Mouse (Mus musculus) fat pad, adult 2 months (tissue): ENCODE measurements around the gene Lemd1.

ENCODE experiments used
- DNase-seq: peaks from one replicate; pipeline ENCODE4 v3.0.0-alpha.2; 2011; ENCODE audit warnings: low read depth, low spot score; ENCODE audit errors: extremely low read depth

Lemd1 gene

DNA sequence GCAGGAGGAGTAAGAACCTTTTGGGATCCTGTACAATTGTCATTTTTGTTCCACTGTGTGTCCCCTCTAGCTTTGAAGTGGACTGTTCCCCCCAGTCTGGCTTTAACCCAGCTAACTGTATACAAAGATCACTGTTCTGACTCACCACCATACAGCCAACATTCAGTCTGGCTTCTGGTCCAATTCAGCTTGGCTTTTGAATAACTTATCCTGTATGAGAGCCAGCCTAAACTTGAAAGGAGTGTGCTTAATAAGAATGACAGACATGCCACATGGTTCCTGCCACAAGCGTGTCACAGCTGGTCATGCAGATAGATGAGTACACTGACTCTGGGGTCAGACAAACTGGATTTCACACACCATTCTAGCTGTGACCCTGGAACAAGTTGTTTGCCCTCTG, 95.5 kb downstream of the Lemd1 start:
- no peak for DNase-seq

DNA sequence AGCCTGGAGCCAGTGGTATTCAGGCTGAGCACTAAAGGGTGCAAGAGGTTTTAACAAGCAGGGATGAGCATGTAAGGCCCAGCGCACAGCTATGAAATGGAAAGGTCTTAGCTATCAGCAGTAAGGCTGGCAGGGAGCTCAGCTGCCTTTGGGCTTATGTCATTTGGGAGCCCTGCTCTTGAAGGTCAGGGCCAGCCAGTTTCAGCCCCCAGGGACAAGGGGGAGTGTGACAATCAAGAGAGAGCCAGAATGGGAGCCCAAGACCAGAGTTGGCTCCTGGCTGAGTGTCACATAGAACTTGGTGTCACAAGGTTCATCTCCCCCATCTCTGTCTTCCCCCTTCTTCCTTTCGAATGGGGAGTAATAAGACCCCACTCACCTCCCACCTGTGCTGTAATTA, 96.2 kb downstream of the Lemd1 start:
- DNase-seq: no peak

DNA sequence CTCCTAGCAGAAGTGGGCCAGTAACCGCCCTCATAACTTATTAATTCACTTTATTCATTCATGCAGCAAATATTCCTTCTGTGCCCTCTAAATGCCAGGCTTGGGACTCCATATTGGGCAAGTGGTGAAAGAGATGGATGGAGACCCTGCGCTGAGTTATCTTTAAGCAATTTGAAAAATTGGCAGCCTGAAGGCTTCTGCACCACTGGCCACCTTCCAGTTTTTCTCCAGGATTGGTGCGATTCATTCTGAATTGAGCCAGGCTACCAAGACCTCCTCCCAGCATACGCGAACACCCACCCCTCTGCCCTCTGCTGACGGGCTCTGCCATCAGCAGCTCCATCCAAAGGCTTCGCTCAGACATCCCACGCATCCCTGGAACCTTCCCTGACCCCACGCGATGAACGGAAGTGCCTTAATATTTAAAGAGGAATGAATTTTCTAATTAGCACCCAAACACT, 96.8 kb downstream of the Lemd1 start:
- no peak for DNase-seq

DNA sequence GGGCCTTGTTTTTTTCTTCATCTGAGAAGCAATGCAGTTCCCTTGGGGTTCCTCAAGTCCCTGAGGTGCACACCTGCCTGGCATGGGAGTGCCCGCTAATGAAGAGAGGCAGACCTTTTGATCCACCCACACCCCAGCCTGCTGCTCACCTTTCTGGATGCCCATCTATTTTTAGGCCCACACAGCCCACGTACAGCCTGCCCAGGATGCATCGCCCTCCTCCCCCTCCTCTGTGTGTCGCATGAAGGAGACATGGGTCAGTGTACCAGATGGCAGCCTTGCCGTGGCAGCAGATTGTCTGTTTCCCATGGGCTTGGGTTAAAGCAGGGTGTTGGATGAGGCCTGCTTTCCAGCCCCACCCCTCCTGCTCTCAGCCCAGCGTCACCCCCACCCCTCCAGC, 98.7 kb downstream of the Lemd1 start:
- no peak for DNase-seq

DNA sequence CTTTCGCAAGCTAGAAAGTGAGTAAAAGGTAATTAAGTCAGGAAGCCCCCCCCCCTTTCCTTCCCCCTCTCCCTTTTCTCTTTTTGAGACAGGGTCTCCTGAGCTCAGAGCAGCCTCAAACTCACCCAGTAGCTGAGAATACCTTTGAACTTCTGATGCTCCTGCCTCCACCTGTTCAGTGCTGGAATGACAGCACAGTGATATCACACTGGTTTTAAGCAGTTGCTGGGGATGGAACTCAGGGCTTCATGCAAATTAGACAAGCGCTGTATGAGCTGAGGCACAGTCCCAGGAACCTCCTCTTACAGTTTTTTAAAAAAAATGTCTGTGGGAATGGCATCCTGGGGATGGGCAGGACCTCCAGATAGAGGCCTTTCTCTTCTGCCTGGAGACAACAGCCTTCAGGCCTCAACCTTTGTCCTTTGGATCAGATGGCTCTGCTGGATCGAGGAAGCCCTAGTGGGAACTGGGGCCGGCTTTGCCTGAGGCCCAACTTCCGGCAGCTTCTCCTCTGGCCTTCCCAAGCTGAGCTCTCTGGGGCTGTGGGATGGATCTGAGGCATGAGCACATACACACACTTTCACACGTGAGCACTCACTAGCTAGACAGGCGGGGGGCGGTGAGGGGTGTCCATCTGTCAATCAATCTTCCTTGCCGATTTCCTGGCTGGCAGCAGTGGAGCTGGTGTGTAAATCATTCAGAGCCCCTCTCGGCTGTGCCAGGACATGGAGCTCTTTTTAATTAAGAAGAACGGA, 99.9 kb downstream of the Lemd1 start:
- no peak for DNase-seq

DNA sequence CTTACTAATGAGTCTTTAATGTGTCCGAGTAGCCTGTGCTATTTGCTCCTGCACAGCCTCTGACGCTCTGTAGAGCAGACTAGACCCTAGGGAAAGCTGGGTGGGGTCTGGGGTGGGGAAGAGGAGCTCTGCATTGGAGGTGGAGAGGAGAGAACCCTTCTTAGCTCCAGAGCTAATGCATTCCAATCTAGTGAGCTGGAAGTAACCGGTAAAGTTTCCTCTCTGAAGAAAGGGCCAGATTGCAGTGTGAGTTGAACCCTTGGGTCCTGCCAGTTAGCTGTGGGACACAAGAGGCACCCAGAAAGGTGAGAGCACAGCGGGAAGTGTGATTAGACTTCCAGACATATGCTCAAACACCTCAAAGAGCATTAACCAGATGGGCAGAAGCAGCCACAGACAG, 100.5 kb downstream of the Lemd1 start:
- no peak for DNase-seq

DNA sequence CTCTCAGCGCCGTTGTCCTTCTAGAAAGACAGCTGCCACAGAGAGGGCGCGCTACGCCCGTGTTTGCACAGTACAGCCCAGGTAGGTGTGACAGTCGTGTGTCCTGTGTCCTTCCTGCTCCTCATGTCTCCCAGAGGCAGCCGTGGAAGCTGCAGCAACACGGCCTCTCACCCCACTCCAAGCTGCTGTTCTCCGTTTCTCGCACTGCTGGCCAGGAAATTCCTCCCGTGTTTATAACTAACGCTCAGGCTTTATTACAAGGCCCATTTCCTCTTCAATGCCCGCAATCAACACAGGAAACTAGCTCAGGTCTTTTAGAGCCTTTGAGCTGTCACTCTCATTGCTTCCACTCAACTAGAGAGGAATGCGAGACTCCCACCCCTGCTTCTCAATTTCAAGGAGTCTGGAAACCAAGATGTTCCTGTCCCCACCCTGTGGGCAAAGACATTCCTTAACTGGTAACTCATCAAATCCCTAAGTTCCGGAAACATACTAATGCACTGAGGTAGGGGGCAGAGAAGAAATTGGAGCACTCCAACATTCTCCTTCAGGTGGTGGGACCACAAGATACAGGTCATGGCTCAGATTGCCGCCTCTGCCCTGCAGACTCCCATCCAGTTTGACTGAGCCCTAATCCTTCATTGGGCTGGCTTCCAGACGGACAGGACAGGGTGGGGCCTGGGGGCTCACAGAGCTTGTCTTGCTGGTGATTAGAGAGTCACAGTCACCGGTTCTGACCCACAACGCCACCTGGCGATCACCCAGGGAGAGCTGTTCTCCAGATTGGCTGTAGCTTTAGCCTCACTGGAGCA, 101.3 kb downstream of the Lemd1 start:
- no peak for DNase-seq

DNA sequence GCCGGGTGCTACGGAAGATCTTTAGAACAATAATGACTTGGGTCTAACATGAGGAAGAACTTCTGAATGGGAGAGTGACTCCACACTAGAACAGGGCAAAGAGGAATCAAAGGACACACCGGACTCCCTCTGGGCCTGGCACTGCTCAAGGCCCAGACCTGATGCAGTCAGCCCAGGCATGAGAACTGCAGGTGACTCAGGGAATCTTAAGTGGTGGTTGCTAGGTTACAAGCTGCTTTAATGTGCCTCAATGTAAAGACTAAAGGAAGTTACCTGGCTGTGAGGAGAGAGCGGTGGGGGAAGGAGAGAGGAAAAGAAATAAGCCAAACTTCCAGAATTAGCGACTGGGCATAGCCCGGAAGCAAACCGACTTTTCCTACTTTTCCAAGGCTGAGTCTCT, 104.3 kb downstream of the Lemd1 start:
- DNase-seq: no peak

DNA sequence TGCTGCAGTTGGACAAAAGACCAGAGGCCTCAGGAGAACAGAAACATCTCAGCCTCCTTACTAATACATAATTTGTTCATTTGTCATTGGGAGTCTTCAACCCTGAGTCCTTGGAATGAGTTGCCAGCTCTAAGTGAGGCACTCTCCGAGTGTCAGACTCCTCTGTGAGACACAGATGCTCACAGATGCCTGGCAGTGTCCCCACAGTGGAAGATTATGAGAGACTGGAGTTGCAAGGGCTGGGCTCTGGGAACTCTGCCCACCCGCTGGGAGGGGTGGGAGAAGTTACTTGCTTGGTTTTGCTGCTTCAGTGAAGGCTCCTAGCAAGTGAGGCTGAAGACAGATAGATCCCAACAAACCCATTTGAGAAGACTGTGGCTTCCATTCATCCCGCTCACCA, 104.8 kb downstream of the Lemd1 start:
- no peak for DNase-seq

DNA sequence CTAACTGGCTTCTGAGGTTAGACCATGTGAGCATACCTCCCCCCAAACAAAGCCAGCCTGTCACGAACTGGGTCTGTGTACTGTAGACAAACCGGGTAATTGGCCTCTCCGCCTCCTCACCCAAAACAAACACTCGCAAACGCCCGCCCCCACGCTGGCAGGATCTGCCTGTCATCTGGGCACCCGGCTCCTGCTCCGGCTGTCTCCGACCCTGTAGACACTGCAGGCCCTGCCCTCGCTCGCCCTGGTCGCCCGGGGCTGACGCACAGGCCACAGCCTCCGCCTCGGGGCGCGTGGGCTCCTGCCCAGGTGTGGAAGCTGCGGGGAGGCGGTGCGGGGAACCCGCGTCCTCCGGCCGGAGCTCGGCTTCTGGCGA, 107.2 kb downstream of the Lemd1 start, which contains the start of gene Klhdc8a:
Klhdc8a (plus strand) TSS at position 202 of the 376 bp plus-strand sequence.
- no peak for DNase-seq

DNA sequence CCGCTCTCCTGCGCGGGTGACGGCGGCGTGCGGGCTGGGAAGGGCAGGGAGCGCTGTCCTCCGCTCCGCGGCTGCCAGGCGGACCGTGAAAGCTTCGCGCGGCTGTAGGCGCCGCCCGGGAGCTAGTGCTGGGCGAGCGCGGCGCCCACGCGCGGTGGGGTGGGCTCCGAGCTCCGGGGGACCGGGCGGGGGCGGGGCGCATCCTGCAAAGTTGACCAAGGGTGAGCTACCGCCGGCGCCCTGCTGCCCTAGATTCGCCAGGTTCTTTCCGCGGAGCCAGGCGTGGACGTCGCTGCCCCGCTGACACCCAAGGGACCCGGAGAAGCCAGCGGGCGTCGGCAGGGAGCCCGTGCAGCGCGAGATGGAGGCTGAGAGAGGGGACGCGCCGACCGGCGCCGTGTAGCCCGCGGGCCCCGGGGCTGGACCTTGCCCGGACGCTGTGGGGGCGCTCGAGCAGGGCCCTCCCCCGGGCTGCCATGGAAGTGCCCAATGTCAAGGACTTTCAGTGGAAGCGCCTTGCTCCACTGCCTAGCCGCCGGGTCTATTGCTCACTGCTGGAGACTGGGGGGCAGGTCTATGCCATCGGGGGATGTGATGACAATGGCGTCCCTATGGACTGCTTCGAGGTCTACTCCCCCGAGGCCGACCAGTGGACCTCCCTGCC, 107.7 kb downstream of the Lemd1 start:
- no peak for DNase-seq

DNA sequence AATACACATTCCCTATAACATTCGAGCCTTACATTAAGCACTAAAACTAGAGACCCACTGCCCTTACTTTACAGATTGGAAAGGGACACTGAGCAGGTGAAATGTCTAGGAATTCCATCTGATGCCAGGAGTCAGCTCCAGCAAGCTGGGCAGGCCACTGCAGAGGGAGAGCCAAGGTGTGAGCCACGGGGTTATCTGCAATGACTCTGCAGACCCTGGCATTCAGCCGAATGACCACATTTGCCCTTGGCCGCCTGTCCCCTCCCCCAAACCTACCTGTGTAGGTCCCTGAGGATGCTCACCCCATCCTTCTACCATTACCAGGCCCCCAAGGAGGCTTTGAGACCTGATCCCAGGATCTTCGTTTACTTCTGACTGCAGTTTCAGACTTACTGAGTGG, 108.5 kb downstream of the Lemd1 start:
- no peak for DNase-seq

DNA sequence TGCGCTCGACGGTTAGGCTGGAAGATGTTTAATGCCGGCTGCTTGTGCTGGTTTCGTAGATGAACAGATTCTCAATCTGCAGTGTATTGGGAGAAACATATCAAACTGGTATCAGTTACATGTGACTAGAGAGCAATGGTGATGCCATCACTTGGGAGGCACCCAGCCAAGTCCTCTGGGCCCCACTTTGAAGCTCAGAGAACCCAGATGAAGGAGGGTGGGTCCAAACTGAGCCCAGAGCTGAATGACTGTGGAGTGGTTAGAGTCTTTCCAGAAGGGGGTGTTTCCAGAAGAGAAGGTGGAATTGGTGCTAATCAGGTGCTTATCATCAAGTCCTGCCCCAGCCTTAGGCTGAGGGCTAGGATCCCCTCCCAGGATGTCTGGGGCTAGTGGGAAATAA, 110.0 kb downstream of the Lemd1 start:
- DNase-seq: no peak

DNA sequence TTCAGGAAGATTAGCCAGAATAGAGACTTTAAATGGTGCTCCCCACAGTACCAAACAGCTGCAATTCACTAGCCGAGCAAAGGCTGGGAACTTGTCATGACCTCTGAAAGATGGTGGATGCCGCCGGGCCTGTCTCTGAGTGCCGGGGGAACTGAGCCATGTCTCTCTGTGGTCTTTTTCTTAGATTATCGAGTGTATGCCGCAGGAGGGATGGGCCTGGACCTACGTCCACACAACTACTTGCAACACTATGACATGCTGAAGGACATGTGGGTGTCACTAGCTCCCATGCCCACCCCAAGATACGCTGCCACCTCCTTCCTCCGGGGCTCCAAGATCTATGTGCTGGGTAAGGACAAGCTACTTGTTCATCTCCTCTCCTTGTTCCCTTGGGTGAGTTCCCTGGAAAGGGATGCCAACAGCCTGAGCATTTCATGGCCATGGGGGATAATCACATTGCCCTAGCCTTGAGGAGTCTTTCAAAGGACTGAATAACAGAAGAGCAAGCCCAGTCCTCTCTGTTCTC, 111.2 kb downstream of the Lemd1 start:
- no peak for DNase-seq

DNA sequence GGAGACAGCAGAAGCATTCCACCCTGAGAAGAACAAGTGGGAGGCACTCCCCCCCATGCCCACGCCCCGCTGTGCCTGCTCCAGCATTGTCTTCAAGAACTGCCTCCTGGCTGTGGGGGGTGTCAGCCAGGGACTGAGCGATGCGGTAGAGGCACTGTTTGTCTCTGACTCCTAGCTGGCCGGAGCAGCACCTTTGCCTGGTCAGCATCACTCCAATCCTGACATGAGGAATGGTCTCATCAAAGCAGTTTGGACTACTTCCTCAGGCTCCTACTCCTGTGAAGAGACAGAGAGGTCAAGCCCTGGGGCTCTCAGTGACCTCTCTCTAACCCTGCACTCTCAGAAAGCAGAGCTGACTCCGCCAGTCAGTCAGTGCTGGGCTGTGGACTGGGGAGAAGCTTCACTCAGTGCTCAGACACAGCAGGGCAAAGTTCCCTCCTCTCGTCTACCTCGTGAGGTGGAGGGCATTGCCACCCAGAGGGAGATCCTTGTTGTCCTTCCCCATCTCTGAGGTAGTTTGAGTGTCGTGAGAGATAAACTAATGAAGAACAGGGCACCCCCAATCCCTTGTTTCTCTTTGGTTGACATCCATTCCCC, 113.5 kb downstream of the Lemd1 start:
- no peak for DNase-seq

DNA sequence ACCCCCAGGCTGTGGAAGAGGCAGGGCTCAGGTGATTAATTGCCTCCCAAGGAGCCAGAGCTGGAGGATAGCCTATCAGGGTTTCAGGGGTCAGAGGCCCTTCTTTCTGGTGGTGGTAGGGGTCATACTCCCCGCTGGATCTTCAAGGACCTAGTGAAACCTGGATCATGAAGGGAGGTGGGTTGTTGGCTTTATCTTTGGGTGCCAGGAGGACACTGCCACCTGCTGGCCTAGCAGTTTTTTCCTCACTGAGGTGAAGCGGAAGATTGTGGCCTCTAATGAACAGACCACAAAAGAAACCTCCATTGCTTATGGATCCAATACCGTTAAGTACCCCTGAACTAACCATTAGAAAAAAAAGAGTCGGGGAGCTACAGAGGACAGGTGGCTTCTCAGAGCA, 114.9 kb downstream of the Lemd1 start:
- DNase-seq: no peak

DNA sequence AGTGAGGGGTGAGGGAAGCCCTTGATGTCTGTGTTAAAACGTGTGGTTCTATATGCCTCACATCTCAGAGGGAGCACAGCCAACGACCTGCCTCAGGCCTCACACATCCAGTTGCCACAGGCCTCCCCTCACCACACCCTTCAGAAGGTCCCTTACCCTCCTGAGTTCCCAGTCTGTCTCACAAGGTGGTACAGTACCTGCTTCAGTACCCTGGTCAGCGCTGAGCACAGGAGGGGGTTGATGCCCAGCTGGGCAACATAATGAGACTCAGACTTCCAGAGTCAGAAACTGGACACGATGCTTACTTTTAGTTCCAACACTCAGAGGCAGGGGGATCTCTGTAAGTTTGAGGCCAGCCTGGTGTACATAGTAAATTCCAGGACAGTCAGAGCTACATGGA, 115.6 kb downstream of the Lemd1 start:
- no peak for DNase-seq

DNA sequence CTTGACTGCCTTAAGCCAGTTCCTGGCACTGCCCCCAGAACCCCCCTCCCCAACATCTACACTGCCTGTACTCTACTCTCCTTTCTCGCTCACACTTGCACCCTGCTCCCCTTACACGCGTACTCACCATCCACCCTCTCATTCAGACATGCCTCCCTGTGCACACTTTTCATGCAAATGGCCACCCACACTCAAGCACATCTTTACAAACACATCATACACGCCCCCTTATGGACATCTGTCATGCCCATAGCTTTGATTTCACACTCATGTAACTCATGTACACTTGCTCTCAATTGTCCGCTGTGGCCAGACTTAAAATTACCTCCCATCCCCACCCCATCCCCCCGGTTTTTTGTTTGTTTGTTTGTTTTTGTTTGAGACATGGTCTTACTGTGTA, 116.7 kb downstream of the Lemd1 start:
- no peak for DNase-seq

DNA sequence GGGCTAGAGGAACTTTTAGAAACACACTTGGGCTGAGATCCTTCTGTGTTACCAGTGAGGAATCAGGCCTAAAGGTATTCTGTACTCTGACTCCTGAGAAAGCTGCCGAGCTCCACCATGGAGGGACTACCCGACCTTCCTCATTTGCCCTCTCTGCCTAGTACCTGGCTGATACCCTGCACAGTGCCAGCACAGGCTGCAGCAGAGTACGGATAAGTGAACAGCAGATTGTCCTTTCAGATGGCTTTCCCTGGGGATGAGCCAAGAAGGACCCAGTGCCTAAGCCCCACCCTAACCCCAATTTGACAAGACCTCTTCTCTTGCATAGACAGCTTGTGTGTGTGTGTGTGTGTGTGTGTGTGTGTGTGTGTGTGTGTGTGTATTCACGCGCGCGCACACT, 117.4 kb downstream of the Lemd1 start:
- no peak for DNase-seq
